Mouse (Mus musculus) spleen, adult 18-20 months (tissue): ENCODE measurements around the gene Cdk5rap2.

Experiments used
- DNase-seq, 2 experiments: peaks; one replicate each; pipeline ENCODE4 v3.0.0; 2022; ENCODE audit warnings: mixed read lengths in 2 of 2

Gene Cdk5rap2

GRCm38 (mm10) chr4:70259726-70260418 is 150.4 kb downstream of the Cdk5rap2 start:
- DNase-seq = no peak

GRCm38 (mm10) chr4:70258826-70259225 is 151.4 kb downstream of the Cdk5rap2 start:
- no peak for DNase-seq

GRCm38 (mm10) chr4:70258205-70258604 is 152.0 kb downstream of the Cdk5rap2 start:
- DNase-seq = no peak

- DNase-seq = no peak
Measured at GRCm38 (mm10) chr4:70251782-70252181, 158.5 kb downstream of the Cdk5rap2 start.

GRCm38 (mm10) chr4:70245706-70246105 is 164.5 kb downstream of the Cdk5rap2 start:
- DNase-seq = no peak

- no peak for DNase-seq
Measured at GRCm38 (mm10) chr4:70243561-70244120, 166.6 kb downstream of the Cdk5rap2 start.

- no peak for DNase-seq
Measured at GRCm38 (mm10) chr4:70239731-70240130, 170.5 kb downstream of the Cdk5rap2 start.

- DNase-seq = no peak
Measured at GRCm38 (mm10) chr4:70238862-70239261, 171.4 kb downstream of the Cdk5rap2 start.

GRCm38 (mm10) chr4:70232383-70232782 is 177.9 kb downstream of the Cdk5rap2 start:
- DNase-seq = no peak

- DNase-seq = no peak
Measured at GRCm38 (mm10) chr4:70229874-70230273, 180.4 kb downstream of the Cdk5rap2 start.

- no peak for DNase-seq
Measured at GRCm38 (mm10) chr4:70228350-70228749, 181.9 kb downstream of the Cdk5rap2 start.

- DNase-seq = no peak
Measured at GRCm38 (mm10) chr4:70227667-70228066, 182.6 kb downstream of the Cdk5rap2 start.

- DNase-seq = no peak
Measured at GRCm38 (mm10) chr4:70224503-70224902, 185.7 kb downstream of the Cdk5rap2 start.

- DNase-seq = no peak
Measured at GRCm38 (mm10) chr4:70221878-70222277, 188.4 kb downstream of the Cdk5rap2 start.

GRCm38 (mm10) chr4:70221370-70221769 is 188.9 kb downstream of the Cdk5rap2 start:
- DNase-seq = no peak

GRCm38 (mm10) chr4:70220277-70221180 is 189.7 kb downstream of the Cdk5rap2 start:
- no peak for DNase-seq

GRCm38 (mm10) chr4:70219776-70220175 is 190.5 kb downstream of the Cdk5rap2 start:
- DNase-seq = no peak

- DNase-seq = no peak
Measured at GRCm38 (mm10) chr4:70185971-70186370, 224.3 kb downstream of the Cdk5rap2 start.
